In the genomic region with DNA sequence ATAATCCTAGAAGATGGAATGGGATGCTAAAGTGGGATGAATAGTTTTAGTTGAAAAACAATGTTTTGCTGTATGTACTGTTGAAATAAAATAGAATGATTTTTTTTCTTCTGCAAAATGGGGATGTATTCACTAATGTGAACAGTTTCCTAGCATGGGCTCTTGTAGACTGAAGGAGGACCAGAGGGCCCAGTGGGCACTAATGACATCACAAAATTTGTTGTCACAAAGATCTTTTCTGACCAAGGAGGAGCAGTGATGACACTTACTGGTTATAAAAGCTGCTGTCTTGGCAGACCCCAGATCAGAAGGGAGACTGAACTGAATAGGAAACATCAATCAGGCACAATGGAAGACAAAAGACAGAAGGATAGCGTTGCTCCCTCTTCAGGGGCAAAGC, we compare ENCODE assay signal across 45 mouse cellular contexts. TPM values are rescaled to one million over a fixed set of nuclear protein-coding genes. Genes with fewer than 3 reads are reported as not detected.
"Had no signal": no experiment of that assay in that cellular context is flagged by ENCODE, and none has a peak within 500 bp of the region (broad histone marks: within the 10 kb centered on the region; RNA-seq: fewer than 3 reads in every experiment).

A gene (plus strand): TSS at position 301 of the 400 bp plus-strand sequence.

- H3K4me1 ChIP-seq: limb, embryonic 10.5 days; limb, embryonic 12.5 days; limb, embryonic 13.5 days; limb, embryonic 15.5 days; liver, embryonic 12.5 days; liver, embryonic 13.5 days; liver, embryonic 15.5 days; lung, embryonic 15.5 days; megakaryocyte, embryonic 14.5 days; midbrain, embryonic 10.5 days; midbrain, embryonic 12.5 days; midbrain, embryonic 13.5 days; midbrain, embryonic 15.5 days had no signal

- DNase-seq: left cerebral cortex, postnatal 4 days; liver; liver, embryonic 13.5 days; liver, postnatal 0 days; lung, adult 18-20 months; lung, adult 2 months; lung, embryonic 14.5 days; lung, postnatal 10 days; lung, postnatal 14 days; lung, postnatal 36 days; lung, postnatal 4 days; midbrain, embryonic 14.5 days had no signal

- ATAC-seq: liver, embryonic 12.5 days; liver, postnatal 0 days; lung, postnatal 0 days; midbrain, embryonic 13.5 days; midbrain, embryonic 15.5 days; midbrain, embryonic 16.5 days had no signal

- H3K27me3 ChIP-seq: limb, embryonic 12.5 days; limb, embryonic 13.5 days; limb, embryonic 15.5 days; liver, embryonic 12.5 days; liver, embryonic 13.5 days; liver, embryonic 15.5 days; lung, embryonic 15.5 days; midbrain, embryonic 12.5 days; midbrain, embryonic 13.5 days; midbrain, embryonic 15.5 days had no signal

- H3K9me3 ChIP-seq: limb, embryonic 10.5 days; limb, embryonic 12.5 days; limb, embryonic 13.5 days; limb, embryonic 15.5 days; liver, embryonic 12.5 days; liver, embryonic 13.5 days; liver, embryonic 15.5 days; lung, embryonic 15.5 days; megakaryocyte, embryonic 14.5 days; midbrain, embryonic 10.5 days; midbrain, embryonic 12.5 days; midbrain, embryonic 13.5 days; midbrain, embryonic 15.5 days had no signal

- H3K27ac ChIP-seq: limb, embryonic 10.5 days; limb, embryonic 12.5 days; limb, embryonic 13.5 days; limb, embryonic 15.5 days; liver, embryonic 12.5 days; liver, embryonic 13.5 days; liver, embryonic 14.5 days; liver, embryonic 15.5 days; lung, embryonic 15.5 days; macrophage; midbrain, embryonic 10.5 days; midbrain, embryonic 12.5 days; midbrain, embryonic 13.5 days; midbrain, embryonic 15.5 days had no signal

- H3K36me3 ChIP-seq: limb, embryonic 10.5 days; limb, embryonic 12.5 days; limb, embryonic 13.5 days; limb, embryonic 15.5 days; liver, embryonic 12.5 days; liver, embryonic 13.5 days; liver, embryonic 15.5 days; lung, embryonic 15.5 days; midbrain, embryonic 10.5 days; midbrain, embryonic 12.5 days; midbrain, embryonic 13.5 days; midbrain, embryonic 15.5 days had no signal

- H3K4me3 ChIP-seq: limb, embryonic 10.5 days; limb, embryonic 12.5 days; limb, embryonic 13.5 days; limb, embryonic 15.5 days; liver, embryonic 12.5 days; liver, embryonic 13.5 days; liver, embryonic 15.5 days; lung, embryonic 15.5 days; megakaryocyte, embryonic 14.5 days; midbrain, embryonic 10.5 days; midbrain, embryonic 12.5 days; midbrain, embryonic 13.5 days; midbrain, embryonic 15.5 days; myocyte had no signal

- H3K9ac ChIP-seq: limb, embryonic 12.5 days; limb, embryonic 13.5 days; limb, embryonic 15.5 days; liver, embryonic 12.5 days; liver, embryonic 13.5 days; liver, embryonic 14.5 days; liver, embryonic 15.5 days; liver, postnatal 0 days; lung, embryonic 14.5 days; lung, embryonic 15.5 days; midbrain, embryonic 12.5 days; midbrain, embryonic 13.5 days; midbrain, embryonic 15.5 days had no signal

- H3K4me2 ChIP-seq: limb, embryonic 12.5 days; limb, embryonic 13.5 days; limb, embryonic 15.5 days; liver, embryonic 11.5 days; liver, embryonic 12.5 days; liver, embryonic 13.5 days; liver, embryonic 15.5 days; lung, embryonic 14.5 days; lung, embryonic 15.5 days; midbrain, embryonic 11.5 days; midbrain, embryonic 12.5 days; midbrain, embryonic 13.5 days; midbrain, embryonic 15.5 days had no signal

RNA-seq across cellular contexts. Expression of the gene that starts here (rescaled TPM):
- total RNA-seq: left cerebral cortex, adult 8-10 months; left cerebral cortex, postnatal 10 days; left cerebral cortex, postnatal 14 days; left cerebral cortex, postnatal 25 days; left cerebral cortex, postnatal 36 days; left cerebral cortex, postnatal 4 days; megakaryocyte progenitor cell, adult 5-6 weeks; megakaryocyte, adult 5-6 weeks; midbrain, postnatal 0 days; monocyte, adult 5-6 weeks had no signal
- polyA plus RNA-seq: limb, embryonic 10.5 days; limb, embryonic 11.5 days; limb, embryonic 12.5 days; limb, embryonic 14.5 days; limb, embryonic 15.5 days; liver, adult 2 months; liver, embryonic 11.5 days; liver, embryonic 12.5 days; liver, embryonic 13.5 days; liver, embryonic 14.5 days; liver, embryonic 15.5 days; liver, embryonic 16.5 days; liver, postnatal 0 days; lung, adult 2 months; lung, embryonic 14.5 days; lung, embryonic 15.5 days; lung, embryonic 16.5 days; lung, postnatal 0 days; macrophage; midbrain, embryonic 10.5 days; midbrain, embryonic 11.5 days; midbrain, embryonic 12.5 days; midbrain, embryonic 13.5 days; midbrain, embryonic 14.5 days; midbrain, embryonic 15.5 days; midbrain, embryonic 16.5 days; midbrain, postnatal 0 days; myocyte had no signal
